In the genomic region with DNA sequence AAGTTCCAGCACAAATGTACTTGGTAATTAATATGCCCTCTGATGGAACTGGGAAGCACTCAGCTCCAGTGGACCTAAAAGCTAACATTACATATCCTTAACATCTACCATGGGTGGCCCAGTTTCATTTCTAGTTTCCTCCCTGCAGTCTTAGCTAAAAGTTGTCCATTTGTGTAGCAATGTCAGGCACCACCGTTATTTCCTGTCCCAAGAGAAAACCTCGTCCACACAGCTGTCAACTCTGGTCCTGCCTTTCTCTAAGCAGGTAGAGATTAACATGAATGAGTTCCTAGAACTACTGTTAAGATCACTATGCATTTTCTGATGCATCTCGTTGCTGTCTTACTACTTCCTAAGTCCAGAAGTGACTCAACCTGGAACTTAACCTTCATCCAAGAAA, we compare ENCODE assay signal across 8 mouse cellular contexts. TPM values are rescaled to one million over a fixed set of nuclear protein-coding genes. Genes with fewer than 3 reads are reported as not detected.
DNase-seq lines count a peak whose midpoint lies in the region; ATAC-seq lines count a peak whose summit lies in the region.

No protein-coding gene starts in this region.

- ATAC-seq in kidney, embryonic 15.5 days (replicated peaks; ENCODE audit: low FRiP score) = no peak
- ATAC-seq in embryonic facial prominence, embryonic 15.5 days (ENCODE audit: insufficient number of reproducible peaks, low FRiP score, low TSS enrichment, low read depth) = no peak
- ATAC-seq in limb, embryonic 12.5 days (ENCODE audit: insufficient number of reproducible peaks, insufficient read depth, low FRiP score, low TSS enrichment, low read depth) = no peak
- ATAC-seq in neural tube, embryonic 14.5 days (ENCODE audit: low read depth) = no peak

- peak overlapping the region; percentile 85 for H3K4me3 ChIP-seq in kidney, embryonic 15.5 days (replicated peaks)
- peak overlapping the region; percentile 70 for H3K4me3 ChIP-seq in embryonic facial prominence, embryonic 15.5 days (replicated peaks)
- peak overlapping the region; percentile 78 for H3K4me3 ChIP-seq in limb, embryonic 12.5 days (replicated peaks)
- no peak overlapping the region for H3K4me3 ChIP-seq in neural tube, embryonic 14.5 days (ENCODE audit: low read depth, low read length)

- DNase-seq in kidney, postnatal 10 days = no peak
- no peak for DNase-seq in yolk sac, embryonic 10.5 days (ENCODE audit: low spot score)
- DNase-seq in thymus, postnatal 0 days (ENCODE audit: low spot score) = no peak
- no peak for DNase-seq in right cerebral cortex, postnatal 36 days (ENCODE audit: low spot score in 2 of 2)

- no peaks in the 10 kb centered on the region for H3K27me3 ChIP-seq in kidney, embryonic 15.5 days
- H3K27me3 ChIP-seq in embryonic facial prominence, embryonic 15.5 days = no peaks in the 10 kb centered on the region
- H3K27me3 ChIP-seq in limb, embryonic 12.5 days = no peaks in the 10 kb centered on the region
- H3K27me3 ChIP-seq in neural tube, embryonic 14.5 days (ENCODE audit: control insufficient read depth, insufficient read depth, low read length) = no peaks in the 10 kb centered on the region

- no peaks in the 10 kb centered on the region for H3K9me3 ChIP-seq in kidney, embryonic 15.5 days (replicated peaks)
- no peaks in the 10 kb centered on the region for H3K9me3 ChIP-seq in embryonic facial prominence, embryonic 15.5 days (replicated peaks)
- no peaks in the 10 kb centered on the region for H3K9me3 ChIP-seq in limb, embryonic 12.5 days
- H3K9me3 ChIP-seq in neural tube, embryonic 14.5 days (ENCODE audit: control insufficient read depth, low read length) = no peaks in the 10 kb centered on the region

- peaks cover 9% of the 10 kb centered on the region for H3K4me1 ChIP-seq in kidney, embryonic 15.5 days
- H3K4me1 ChIP-seq in embryonic facial prominence, embryonic 15.5 days = peaks cover 15% of the 10 kb centered on the region
- peaks cover 10% of the 10 kb centered on the region for H3K4me1 ChIP-seq in limb, embryonic 12.5 days (replicated peaks)
- H3K4me1 ChIP-seq in neural tube, embryonic 14.5 days (ENCODE audit: control insufficient read depth, insufficient read depth, low read length) = peaks cover 11% of the 10 kb centered on the region

- H3K36me3 ChIP-seq in kidney, embryonic 15.5 days = peaks cover 19% of the 10 kb centered on the region
- peaks cover 15% of the 10 kb centered on the region for H3K36me3 ChIP-seq in embryonic facial prominence, embryonic 15.5 days
- H3K36me3 ChIP-seq in limb, embryonic 12.5 days = peaks cover 21% of the 10 kb centered on the region
- peaks cover 8% of the 10 kb centered on the region for H3K36me3 ChIP-seq in neural tube, embryonic 14.5 days (ENCODE audit: control insufficient read depth, insufficient read depth, low read length)

- no peak overlapping the region for H3K27ac ChIP-seq in kidney, embryonic 15.5 days
- H3K27ac ChIP-seq in embryonic facial prominence, embryonic 15.5 days (replicated peaks) = no peak overlapping the region
- no peak overlapping the region for H3K27ac ChIP-seq in limb, embryonic 12.5 days
- H3K27ac ChIP-seq in neural tube, embryonic 14.5 days (ENCODE audit: low read depth, low read length) = no peak overlapping the region

- peak overlapping the region; percentile 66 for H3K4me2 ChIP-seq in kidney, embryonic 15.5 days
- peak overlapping the region; percentile 53 for H3K4me2 ChIP-seq in embryonic facial prominence, embryonic 15.5 days (replicated peaks)
- H3K4me2 ChIP-seq in limb, embryonic 12.5 days = peak overlapping the region; percentile 68
- H3K4me2 ChIP-seq in neural tube, embryonic 14.5 days (ENCODE audit: low read depth, low read length) = peak overlapping the region; percentile 76

- WGBS in kidney, embryonic 15.5 days = 65% methylated on average over 3 of the region's 3 CpGs
- 59% methylated on average over 3 of the region's 3 CpGs for WGBS in embryonic facial prominence, embryonic 15.5 days
- WGBS in limb, embryonic 12.5 days = 87% methylated on average over 3 of the region's 3 CpGs
- WGBS in neural tube, embryonic 14.5 days = 85% methylated on average over 3 of the region's 3 CpGs

- no peak overlapping the region for H3K9ac ChIP-seq in kidney, embryonic 15.5 days
- no peak overlapping the region for H3K9ac ChIP-seq in embryonic facial prominence, embryonic 15.5 days
- no peak overlapping the region for H3K9ac ChIP-seq in limb, embryonic 12.5 days (replicated peaks)
- H3K9ac ChIP-seq in neural tube, embryonic 14.5 days (replicated peaks; ENCODE audit: low read depth, low read length) = no peak overlapping the region

RNA-seq across cellular contexts. Expression of a gene that starts 1.6 kb away (rescaled TPM):
- 147 and 148 TPM in 2 replicates for polyA plus RNA-seq in kidney, embryonic 15.5 days (2015; fragmentation: Nextera tagmentation; extraction: Ambion mirVana)
- 145 and 157 TPM in 2 replicates for polyA plus RNA-seq in embryonic facial prominence, embryonic 15.5 days (2015; fragmentation: Nextera tagmentation; extraction: Ambion mirVana)
- polyA plus RNA-seq in limb, embryonic 12.5 days (2016; fragmentation: Nextera tagmentation; extraction: Ambion mirVana) = 132 and 137 TPM in 2 replicates
- polyA plus RNA-seq in neural tube, embryonic 14.5 days (2014; fragmentation: Nextera tagmentation; extraction: Ambion mirVana) = 178 and 191 TPM in 2 replicates
- polyA plus RNA-seq in thymus, postnatal 0 days (2015; fragmentation: Nextera tagmentation; extraction: Ambion mirVana) = 77.0 and 94.5 TPM in 2 replicates
